Comparison of ENCODE assay signal across 9 mouse cellular contexts in the genomic region with DNA sequence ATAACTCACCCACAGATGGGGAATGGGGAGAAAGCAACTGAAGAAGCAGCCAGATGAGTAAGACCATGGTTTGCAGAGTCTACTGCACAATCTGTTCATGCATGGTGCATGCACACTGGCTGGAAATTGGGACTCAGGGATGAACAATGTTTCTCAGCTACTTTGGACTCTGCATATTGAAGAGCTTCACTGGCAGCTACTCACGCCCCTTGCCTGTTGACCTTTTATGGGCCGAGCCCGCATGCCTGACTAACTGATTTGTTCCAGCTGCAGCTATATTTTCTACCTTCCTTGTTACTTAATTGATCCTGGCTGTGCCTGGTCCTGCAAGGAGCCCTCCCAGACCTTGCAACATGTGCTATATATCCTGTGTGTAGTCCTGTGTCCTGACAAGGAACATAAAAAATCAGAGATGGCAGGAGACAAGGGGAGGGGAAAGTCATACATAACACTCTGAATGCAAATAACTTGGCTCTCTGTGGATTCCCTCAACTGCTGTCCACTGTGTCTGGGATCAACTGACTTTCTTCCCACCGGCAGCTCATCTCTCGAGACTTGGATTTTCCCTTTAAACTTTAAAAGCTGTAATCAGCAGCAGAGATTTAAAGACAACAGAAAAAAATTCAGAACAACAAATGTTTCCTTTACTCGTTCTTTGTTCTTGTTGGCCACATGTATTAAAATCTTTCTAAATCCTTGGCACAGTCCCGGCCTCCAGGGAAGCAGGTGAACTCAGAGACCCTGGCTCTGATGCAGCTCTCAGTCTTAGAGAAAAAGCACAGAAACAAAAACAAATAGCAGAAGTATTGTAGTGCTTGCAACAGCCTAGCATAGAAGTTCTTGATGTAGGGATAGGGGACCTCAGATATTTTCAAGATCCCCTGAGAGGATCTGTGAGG.
DNase-seq lines count a peak whose midpoint lies in the region; ATAC-seq and TF ChIP-seq lines count a peak whose summit lies in the region.
"Had no signal": no experiment of that assay in that cellular context is flagged by ENCODE, and none has a peak within 500 bp of the region (broad histone marks: within the 10 kb centered on the region; RNA-seq: fewer than 3 reads in every experiment).

No protein-coding gene starts in this region.

- ATAC-seq in midbrain, embryonic 16.5 days = no peak; the same call in 1 of the 2 replicates
- ATAC-seq in lung, postnatal 0 days = peak; percentile 88
- ATAC-seq in stomach, embryonic 16.5 days (ENCODE audit: insufficient read depth, low FRiP score) = no peak

- peaks cover 18% of the 10 kb centered on the region for H3K4me1 ChIP-seq in midbrain, embryonic 10.5 days
- H3K4me1 ChIP-seq in midbrain, embryonic 16.5 days (ENCODE audit: control insufficient read depth, insufficient read depth, low read length) = no peaks in the 10 kb centered on the region; the same call in 1 of the 2 replicates
- H3K4me1 ChIP-seq in lung, postnatal 0 days (ENCODE audit: insufficient read depth, low read depth, low read length) = no peaks in the 10 kb centered on the region
- H3K4me1 ChIP-seq in stomach, embryonic 16.5 days (ENCODE audit: control insufficient read depth, insufficient read depth, low read length) = peaks cover 13% of the 10 kb centered on the region
- H3K4me1 ChIP-seq: liver, embryonic 13.5 days had no signal

- H3K27ac ChIP-seq in midbrain, embryonic 10.5 days (replicated peaks) = peak overlapping the region; percentile 55
- H3K27ac ChIP-seq in midbrain, embryonic 16.5 days (ENCODE audit: low read length) = no peak overlapping the region
- H3K27ac ChIP-seq in gastrocnemius, adult 2 months = peak overlapping the region; percentile 25; the same call in 1 of the 2 replicates
- H3K27ac ChIP-seq in lung, postnatal 0 days (ENCODE audit: low read length) = no peak overlapping the region
- peak overlapping the region; percentile 55 for H3K27ac ChIP-seq in stomach, embryonic 16.5 days (ENCODE audit: low read length)
- H3K27ac ChIP-seq: liver, embryonic 13.5 days had no signal

- peak; percentile 58 for DNase-seq in midbrain, embryonic 10.5 days (ENCODE audit: low spot score)
- peak; percentile 33 for DNase-seq in gastrocnemius, adult 2 months
- peak; percentile 74 for DNase-seq in lung, postnatal 0 days (ENCODE audit: low spot score)
- no peak for DNase-seq in spleen, adult 18-20 months
- no peak for DNase-seq in heart, postnatal 4 days
- no peak for DNase-seq in left cerebral cortex, postnatal 10 days (ENCODE audit: extremely low spot score in 1 of 2, low spot score in 2 of 2)
- DNase-seq: liver, embryonic 13.5 days had no signal

- no peaks in the 10 kb centered on the region for H3K9me3 ChIP-seq in midbrain, embryonic 10.5 days (replicated peaks)
- H3K9me3 ChIP-seq in midbrain, embryonic 16.5 days (replicated peaks; ENCODE audit: control insufficient read depth, low read length, poor library complexity, severe bottlenecking) = 0 out of 2 replicates have a peak, but pooled peaks cover 2% of the 10 kb centered on the region
- H3K9me3 ChIP-seq in lung, postnatal 0 days (ENCODE audit: low read length) = no peaks in the 10 kb centered on the region
- no peaks in the 10 kb centered on the region; the same call in 1 of the 2 replicates for H3K9me3 ChIP-seq in stomach, embryonic 16.5 days (replicated peaks; ENCODE audit: control insufficient read depth, low read length)
- H3K9me3 ChIP-seq: liver, embryonic 13.5 days had no signal

- intact Hi-C loops in gastrocnemius, adult 2 months (cut with DNase I) = no loop called here
- intact Hi-C loops in left cerebral cortex, postnatal 10 days (cut with DNase I) = no loop called here

- peak; percentile 46; the same call in 1 of the 2 replicates for TF ChIP-seq EP300 in lung, postnatal 0 days (IDR thresholded peaks at IDR 0.05)

- H3K4me3 ChIP-seq in midbrain, embryonic 10.5 days = no peak overlapping the region
- no peak overlapping the region for H3K4me3 ChIP-seq in midbrain, embryonic 16.5 days (ENCODE audit: low read depth, low read length)
- no peak overlapping the region for H3K4me3 ChIP-seq in gastrocnemius, adult 2 months
- no peak overlapping the region for H3K4me3 ChIP-seq in lung, postnatal 0 days (ENCODE audit: low read depth, low read length)
- no peak overlapping the region for H3K4me3 ChIP-seq in stomach, embryonic 16.5 days (replicated peaks; ENCODE audit: low read length)
- H3K4me3 ChIP-seq: liver, embryonic 13.5 days had no signal

- H3K9ac ChIP-seq in midbrain, embryonic 16.5 days (ENCODE audit: low read depth, low read length) = no peak overlapping the region
- H3K9ac ChIP-seq in lung, postnatal 0 days (replicated peaks; ENCODE audit: low read depth) = no peak overlapping the region
- no peak overlapping the region for H3K9ac ChIP-seq in stomach, embryonic 16.5 days (ENCODE audit: low read length)
- H3K9ac ChIP-seq: liver, embryonic 13.5 days had no signal

- TF ChIP-seq CTCF in gastrocnemius, adult 2 months (IDR thresholded peaks at IDR 0.05) = no peak
- TF ChIP-seq CTCF in lung, postnatal 0 days (IDR thresholded peaks at IDR 0.05) = no peak

- no peaks in the 10 kb centered on the region for H3K27me3 ChIP-seq in midbrain, embryonic 10.5 days (ENCODE audit: low read depth, poor library complexity, severe bottlenecking)
- H3K27me3 ChIP-seq in midbrain, embryonic 16.5 days (ENCODE audit: control insufficient read depth, insufficient read depth, low read depth, low read length) = no peaks in the 10 kb centered on the region
- no peaks in the 10 kb centered on the region for H3K27me3 ChIP-seq in lung, postnatal 0 days (replicated peaks; ENCODE audit: insufficient read depth, low read length)
- no peaks in the 10 kb centered on the region for H3K27me3 ChIP-seq in stomach, embryonic 16.5 days (ENCODE audit: control insufficient read depth, insufficient read depth, low read length)
- H3K27me3 ChIP-seq: liver, embryonic 13.5 days had no signal

- no peak overlapping the region for H3K4me2 ChIP-seq in midbrain, embryonic 16.5 days (ENCODE audit: low read length)
- no peak overlapping the region for H3K4me2 ChIP-seq in lung, postnatal 0 days (replicated peaks; ENCODE audit: low read depth, low read length)
- H3K4me2 ChIP-seq in stomach, embryonic 16.5 days (ENCODE audit: low read depth, low read length) = no peak overlapping the region
- H3K4me2 ChIP-seq: liver, embryonic 13.5 days had no signal

- no peaks in the 10 kb centered on the region for H3K36me3 ChIP-seq in midbrain, embryonic 10.5 days
- no peaks in the 10 kb centered on the region for H3K36me3 ChIP-seq in midbrain, embryonic 16.5 days (ENCODE audit: control insufficient read depth, insufficient read depth, low read length)
- H3K36me3 ChIP-seq in lung, postnatal 0 days (ENCODE audit: insufficient read depth, low read length) = no peaks in the 10 kb centered on the region
- no peaks in the 10 kb centered on the region for H3K36me3 ChIP-seq in stomach, embryonic 16.5 days (ENCODE audit: control insufficient read depth, insufficient read depth, low read length)
- H3K36me3 ChIP-seq: liver, embryonic 13.5 days had no signal

- 41% methylated on average over 7 of the region's 7 CpGs for WGBS in midbrain, embryonic 10.5 days
- 21% methylated on average over 7 of the region's 7 CpGs for WGBS in midbrain, embryonic 16.5 days
- whole genome bisulfite sequencing in lung, postnatal 0 days = 44% methylated on average over 7 of the region's 7 CpGs
- 29% methylated on average over 7 of the region's 7 CpGs for WGBS in stomach, embryonic 16.5 days

Comparison
In these comparisons a context has a peak if more than half of its experiments do, and no peak if none do; other contexts are left out.
1. H3K27ac ChIP-seq: peak in midbrain, embryonic 10.5 days (single experiment), gastrocnemius, adult 2 months (single experiment) and stomach, embryonic 16.5 days (single experiment); none in midbrain, embryonic 16.5 days (single experiment) and lung, postnatal 0 days (single experiment).
2. DNase-seq: peak in midbrain, embryonic 10.5 days (single experiment), gastrocnemius, adult 2 months (single experiment) and lung, postnatal 0 days (single experiment); none in spleen, adult 18-20 months (0 of 2), heart, postnatal 4 days (single experiment) and left cerebral cortex, postnatal 10 days (0 of 2).